Mouse (Mus musculus) kidney, postnatal 0 days (tissue): ENCODE data around the gene Llph. TPM values are rescaled to one million over a fixed set of nuclear protein-coding genes. Genes with fewer than 3 reads are reported as not detected.

Experiments used
- ATAC-seq: fragments of 200-750 bp; cut with Nextera tagmentation; replicated peaks from 2 replicates; pipeline ENCODE4 v1.8.0; 2017; ENCODE audit warnings: low read depth, moderate number of reproducible peaks, moderate TSS enrichment, moderate library complexity; ENCODE audit not compliant: low FRiP score
- DNase-seq: peaks from one replicate; pipeline ENCODE4 v3.0.0-alpha.2; 2016; ENCODE audit warnings: low spot score
- H3K27ac ChIP-seq: fragments of 300-500 bp; sonication (generic); 2 replicates; pipeline ENCODE4 v1.5.1; 2014; ENCODE audit warnings: mild to moderate bottlenecking
- H3K27me3 ChIP-seq: fragments of 300-500 bp; sonication (generic); 2 replicates; pipeline ENCODE4 v1.6.1; 2014; ENCODE audit warnings: low read length, mixed read lengths; ENCODE audit not compliant: insufficient read depth
- H3K36me3 ChIP-seq: fragments of 300-500 bp; sonication (generic); 2 replicates; pipeline ENCODE4 v1.6.1; 2014; ENCODE audit warnings: low read length, mixed read lengths; ENCODE audit not compliant: insufficient read depth
- H3K4me1 ChIP-seq: fragments of 300-500 bp; sonication (generic); replicated peaks from 2 replicates; pipeline ENCODE4 v1.6.1; 2014; ENCODE audit warnings: antibody characterized with exemption, low read length, mixed read lengths; ENCODE audit not compliant: insufficient read depth
- H3K4me2 ChIP-seq: fragments of 300-500 bp; sonication (generic); 2 replicates; pipeline ENCODE4 v1.6.1; 2014; ENCODE audit warnings: mild to moderate bottlenecking, low read length, moderate library complexity, mixed read lengths
- H3K4me3 ChIP-seq: fragments of 300-500 bp; sonication (generic); replicated peaks from 2 replicates; pipeline ENCODE4 v1.5.1; 2014; ENCODE audit warnings: low read depth, low read length
- H3K9ac ChIP-seq: fragments of 300-500 bp; sonication (generic); 2 replicates; pipeline ENCODE4 v1.6.1; 2014; ENCODE audit warnings: low read depth, low read length
- H3K9me3 ChIP-seq: fragments of 300-500 bp; sonication (generic); replicated peaks from 2 replicates; pipeline ENCODE4 v1.6.1; 2016; ENCODE audit warnings: low read length, inconsistent platforms, mixed read lengths
- CTCF ChIP-seq: IDR thresholded peaks from 2 replicates; pipeline ENCODE4 v1.5.1; 2016; ENCODE audit warnings: antibody characterized with exemption, low read depth, mild to moderate bottlenecking, moderate library complexity
- WGBS: fragments of 180-500 bp; shearing (Covaris S2); extraction: QIAGEN DNeasy Blood & Tissue Kit; methylation state at CpG from one replicate; pipeline ENCODE4 v1.1.7; 2014; 5-methylcytosine and 5-hydroxymethylcytosine counted together
- polyA plus RNA-seq: library from polyadenylated mRNA; unstranded; fragments of >200 nt; fragmentation: Nextera tagmentation; extraction: Ambion mirVana; gene quantifications from 2 replicates; pipeline ENCODE4 v1.2.1, GENCODE M21; 2015

Gene Llph
- polyA plus RNA-seq, 1 experiment from 2014 or later, result 54.3 TPM

- DNase-seq, result no peak
- Histone ChIP-seq H3K27me3 (no peaks in the 10 kb centered on the region), H3K27ac (no peak overlapping the region), H3K9me3 (no peaks in the 10 kb centered on the region), H3K4me2 (peak overlapping the region; percentile 44), H3K4me3 (peak overlapping the region; percentile 9; the same call in 1 of the 2 replicates), H3K9ac (peak overlapping the region; percentile 37; the same call in 1 of the 2 replicates), H3K4me1 (0 out of 2 replicates have a peak, but pooled peaks cover 5% of the 10 kb centered on the region), H3K36me3 (no peaks in the 10 kb centered on the region)
- 8% methylated on average over 11 of the region's 11 CpGs for WGBS
- TF ChIP-seq CTCF, result no peak
- peak; percentile 19; the same call in 1 of the 2 replicates for ATAC-seq
These were observed 45.0 kb downstream of the Llph start for GRCm38 (mm10) chr10:120271879-120272269.

GRCm38 (mm10) chr10:120272270-120272883 lies 45.5 kb downstream of the Llph start:
- peak overlapping the region; percentile 50; the same call in 1 of the 2 replicates for H3K27ac ChIP-seq
- peak overlapping the region; percentile 37; the same call in 1 of the 2 replicates for H3K9ac ChIP-seq
- peak overlapping the region; percentile 9; the same call in 1 of the 2 replicates for H3K4me3 ChIP-seq
- H3K9me3 ChIP-seq, result no peaks in the 10 kb centered on the region
- H3K27me3 ChIP-seq, result no peaks in the 10 kb centered on the region
- H3K36me3 ChIP-seq, result no peaks in the 10 kb centered on the region
- 0 out of 2 replicates have a peak, but pooled peaks cover 5% of the 10 kb centered on the region for H3K4me1 ChIP-seq
- 8% methylated on average over 19 of the region's 19 CpGs for WGBS
- DNase-seq (peak; percentile 90), ATAC-seq (peak; percentile 72)
- TF ChIP-seq CTCF, result no peak; the same call in 1 of the 2 replicates
- H3K4me2 ChIP-seq, result peak overlapping the region; percentile 44

- Histone ChIP-seq H3K9ac (no peak overlapping the region), H3K27me3 (no peaks in the 10 kb centered on the region), H3K36me3 (no peaks in the 10 kb centered on the region), H3K9me3 (no peaks in the 10 kb centered on the region), H3K4me2 (no peak overlapping the region), H3K4me3 (no peak overlapping the region), H3K27ac (no peak overlapping the region), H3K4me1 (0 out of 2 replicates have a peak, but pooled peaks cover 5% of the 10 kb centered on the region)
- WGBS, result 77% methylated on average over 7 of the region's 7 CpGs
- no peak for TF ChIP-seq CTCF
- ATAC-seq, result no peak
- DNase-seq, result no peak
These were observed 46.5 kb downstream of the Llph start for GRCm38 (mm10) chr10:120273335-120273734.

GRCm38 (mm10) chr10:120279482-120280128 lies 52.7 kb downstream of the Llph start:
- TF ChIP-seq CTCF, result no peak
- Histone ChIP-seq H3K27me3 (no peaks in the 10 kb centered on the region), H3K9me3 (no peaks in the 10 kb centered on the region), H3K4me2 (no peak overlapping the region), H3K36me3 (no peaks in the 10 kb centered on the region), H3K9ac (no peak overlapping the region), H3K27ac (no peak overlapping the region), H3K4me1 (no peaks in the 10 kb centered on the region), H3K4me3 (no peak overlapping the region)
- WGBS, result 55% methylated on average over 12 of the region's 12 CpGs
- ATAC-seq (no peak), DNase-seq (peak; percentile 49)

DNA sequence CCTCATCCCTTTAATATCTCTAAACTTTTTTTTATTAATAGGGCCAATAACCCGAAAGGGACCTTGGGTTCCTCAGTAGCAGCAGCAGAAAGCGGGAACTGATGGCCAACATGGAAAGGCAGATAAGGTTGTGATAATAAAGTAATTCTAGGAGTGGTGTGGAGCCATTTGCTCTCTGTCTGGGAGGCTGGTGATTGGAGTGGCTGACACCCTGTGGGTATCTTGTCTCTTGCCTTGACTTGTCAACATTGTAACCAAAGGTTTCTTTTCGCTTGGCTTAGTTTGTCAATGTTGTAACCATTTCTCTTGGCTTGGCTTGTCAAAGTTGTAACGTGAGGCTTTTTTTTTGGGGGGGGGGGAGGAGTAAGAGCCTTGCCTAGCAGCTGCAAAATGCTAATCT lies 53.5 kb downstream of the Llph start:
- Histone ChIP-seq H3K36me3 (no peaks in the 10 kb centered on the region), H3K4me2 (no peak overlapping the region), H3K27me3 (no peaks in the 10 kb centered on the region), H3K9ac (no peak overlapping the region), H3K4me3 (no peak overlapping the region), H3K4me1 (no peaks in the 10 kb centered on the region), H3K9me3 (no peaks in the 10 kb centered on the region), H3K27ac (no peak overlapping the region)
- 59% methylated on average over 4 of the region's 4 CpGs for WGBS
- no peak for TF ChIP-seq CTCF
- DNase-seq (no peak), ATAC-seq (no peak)

DNA sequence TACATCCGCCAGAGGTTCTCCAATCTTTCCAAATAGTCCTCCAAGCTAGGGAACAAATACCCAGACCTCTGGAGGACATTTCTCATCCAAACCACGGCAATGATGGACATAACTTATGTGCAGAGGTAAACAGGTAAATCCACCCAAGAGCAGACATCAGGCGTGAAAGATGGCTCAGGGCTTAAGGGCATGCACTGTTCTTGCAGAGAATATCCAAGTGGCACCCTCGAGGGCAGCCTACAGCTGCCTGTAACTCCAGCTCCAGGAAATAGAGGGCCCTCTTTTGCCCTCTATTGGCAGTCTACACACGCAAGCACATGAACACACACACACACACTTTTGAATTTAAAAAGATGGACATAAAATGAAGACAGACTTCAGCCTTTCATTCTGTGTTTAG lies 54.8 kb downstream of the Llph start:
- no peak overlapping the region for H3K4me2 ChIP-seq
- DNase-seq (no peak), ATAC-seq (no peak)
- TF ChIP-seq CTCF, result no peak
- no peak overlapping the region for H3K9ac ChIP-seq
- no peaks in the 10 kb centered on the region for H3K27me3 ChIP-seq
- 88% methylated on average over 5 of the region's 5 CpGs for WGBS
- H3K27ac ChIP-seq, result no peak overlapping the region
- no peak overlapping the region for H3K4me3 ChIP-seq
- no peaks in the 10 kb centered on the region for H3K36me3 ChIP-seq
- H3K9me3 ChIP-seq, result no peaks in the 10 kb centered on the region
- no peaks in the 10 kb centered on the region for H3K4me1 ChIP-seq

Other genes with a start within 250 kb of the Llph start
- gene Helb, start 114.1 kb upstream of the Llph start, polyA plus RNA-seq, result 3.8 and 4.2 TPM in 2 replicates
- 403 and 412 TPM in 2 replicates for gene Tmbim4, start 25.5 kb upstream of the Llph start, polyA plus RNA-seq
- 1.5 TPM in 2 replicates for gene Irak3, start 24.9 kb upstream of the Llph start, polyA plus RNA-seq
- 7.8 and 8.1 TPM in 2 replicates for gene Hmga2, start 249.4 kb downstream of the Llph start, polyA plus RNA-seq